Mouse (Mus musculus) thymus, adult 2 months (tissue): ENCODE data around the gene Cdc42ep4. TPM values are rescaled to one million over a fixed set of nuclear protein-coding genes. Genes with fewer than 3 reads are reported as not detected.

Source experiments
- DNase-seq: peaks from one replicate; pipeline ENCODE4 v3.0.0; 2021
- H3K27ac ChIP-seq: fragments of 200-500 bp; 2 replicates; pipeline ENCODE4 v1.5.1; 2012; ENCODE audit warnings: low read length, control low read depth; ENCODE audit not compliant: control insufficient read depth, insufficient read depth
- H3K27me3 ChIP-seq: fragments of 200-500 bp; 2 replicates; pipeline ENCODE4 v1.6.1; 2012; ENCODE audit warnings: mild to moderate bottlenecking, low read length, moderate library complexity, mixed read lengths; ENCODE audit not compliant: control insufficient read depth, insufficient read depth
- H3K36me3 ChIP-seq: fragments of 200-500 bp; 2 replicates; pipeline ENCODE4 v1.6.1; 2012; ENCODE audit warnings: mild to moderate bottlenecking, low read length, moderate library complexity; ENCODE audit not compliant: control insufficient read depth, insufficient read depth
- H3K4me1 ChIP-seq: fragments of 200-500 bp; replicated peaks from 2 replicates; pipeline ENCODE4 v1.6.1; 2012; ENCODE audit warnings: low read length; ENCODE audit not compliant: control insufficient read depth, insufficient read depth
- H3K4me3 ChIP-seq: fragments of 200-500 bp; 2 replicates; pipeline ENCODE4 v1.5.1; 2012; ENCODE audit warnings: mild to moderate bottlenecking, low read length, control low read depth, moderate library complexity; ENCODE audit not compliant: control insufficient read depth, insufficient read depth
- CTCF ChIP-seq: fragments of 200-500 bp; IDR thresholded peaks from 2 replicates; pipeline ENCODE4 v1.5.1; 2012; ENCODE audit warnings: mild to moderate bottlenecking, control low read depth, low read length, moderate library complexity, borderline replicate concordance; ENCODE audit not compliant: control insufficient read depth, poor library complexity, insufficient read depth; ENCODE audit errors: extremely low read depth
- POLR2A ChIP-seq: fragments of 200-500 bp; IDR thresholded peaks from 2 replicates; pipeline ENCODE4 v1.6.1; 2012; ENCODE audit warnings: mild to moderate bottlenecking, low read length, control low read depth, moderate library complexity; ENCODE audit not compliant: control insufficient read depth, poor library complexity, insufficient read depth; ENCODE audit errors: extremely low read depth
- WGBS: fragments of 180-500 bp; shearing (Covaris S2); methylation state at CpG from one replicate; pipeline ENCODE4 v1.1.7; 2018; 5-methylcytosine and 5-hydroxymethylcytosine counted together
- polyA plus RNA-seq: library from polyadenylated mRNA; depleted of rRNA; stranded (reverse); fragments of >200 nt; gene quantifications from 2 replicates; pipeline ENCODE4 v1.2.3, GENCODE M21; 2012

Cdc42ep4 gene
- polyA plus RNA-seq, 1 experiment = 28.7 TPM

GRCm38 (mm10) chr11:113708629-113709213, 43.0 kb downstream of the Cdc42ep4 start:
- 96% methylated on average over 19 of the region's 19 CpGs for WGBS
- H3K4me1 ChIP-seq = peaks cover 22% of the 10 kb centered on the region
- no peak overlapping the region for H3K4me3 ChIP-seq
- no peak overlapping the region for H3K27ac ChIP-seq
- no peaks in the 10 kb centered on the region for H3K27me3 ChIP-seq
- no peak for DNase-seq
- H3K36me3 ChIP-seq = no peaks in the 10 kb centered on the region
- TF ChIP-seq CTCF (no peak), POLR2A (no peak)

- H3K4me3 ChIP-seq = no peak overlapping the region
- H3K4me1 ChIP-seq = peaks cover 22% of the 10 kb centered on the region
- no peaks in the 10 kb centered on the region for H3K36me3 ChIP-seq
- WGBS = 86% methylated on average over 15 of the region's 15 CpGs
- H3K27me3 ChIP-seq = no peaks in the 10 kb centered on the region
- no peak overlapping the region for H3K27ac ChIP-seq
- TF ChIP-seq POLR2A = no peak
- TF ChIP-seq CTCF = no peak
- no peak for DNase-seq
These were observed 45.6 kb downstream of the Cdc42ep4 start for GRCm38 (mm10) chr11:113705966-113706652.

GRCm38 (mm10) chr11:113703758-113704157, 47.9 kb downstream of the Cdc42ep4 start:
- DNase-seq = peak; percentile 77
- Histone ChIP-seq H3K36me3 (no peaks in the 10 kb centered on the region), H3K27me3 (no peaks in the 10 kb centered on the region), H3K4me1 (no peaks in the 10 kb centered on the region), H3K27ac (no peak overlapping the region), H3K4me3 (no peak overlapping the region)
- WGBS = 38% methylated on average over 5 of the region's 5 CpGs
- TF ChIP-seq POLR2A = no peak
- TF ChIP-seq CTCF = peak; percentile 86; the same call in 1 of the 2 replicates

GRCm38 (mm10) chr11:113699643-113700042, 52.0 kb downstream of the Cdc42ep4 start:
- no peak for DNase-seq
- Histone ChIP-seq H3K4me3 (no peak overlapping the region), H3K4me1 (no peaks in the 10 kb centered on the region), H3K27me3 (no peaks in the 10 kb centered on the region), H3K27ac (no peak overlapping the region), H3K36me3 (no peaks in the 10 kb centered on the region)
- TF ChIP-seq POLR2A (no peak), CTCF (no peak)
- WGBS = 91% methylated on average over 7 of the region's 7 CpGs

GRCm38 (mm10) chr11:113698013-113698545, 53.6 kb downstream of the Cdc42ep4 start:
- 96% methylated on average over 12 of the region's 12 CpGs for WGBS
- TF ChIP-seq POLR2A (no peak), CTCF (no peak)
- no peak overlapping the region for H3K27ac ChIP-seq
- no peak for DNase-seq
- no peaks in the 10 kb centered on the region for H3K4me1 ChIP-seq
- no peak overlapping the region for H3K4me3 ChIP-seq
- no peaks in the 10 kb centered on the region for H3K27me3 ChIP-seq
- H3K36me3 ChIP-seq = no peaks in the 10 kb centered on the region; the same call in 1 of the 2 replicates

- H3K27me3 ChIP-seq = no peaks in the 10 kb centered on the region
- no peaks in the 10 kb centered on the region for H3K4me1 ChIP-seq
- no peak overlapping the region for H3K4me3 ChIP-seq
- H3K36me3 ChIP-seq = no peaks in the 10 kb centered on the region; the same call in 1 of the 2 replicates
- DNase-seq = no peak
- 90% methylated on average over 5 of the region's 5 CpGs for WGBS
- no peak for TF ChIP-seq CTCF
- no peak for TF ChIP-seq POLR2A
- H3K27ac ChIP-seq = no peak overlapping the region
These were observed 54.1 kb downstream of the Cdc42ep4 start for GRCm38 (mm10) chr11:113697571-113697970.

GRCm38 (mm10) chr11:113691851-113692250, 59.8 kb downstream of the Cdc42ep4 start:
- no peak overlapping the region for H3K4me3 ChIP-seq
- no peak for TF ChIP-seq CTCF
- no peak for TF ChIP-seq POLR2A
- H3K27ac ChIP-seq = no peak overlapping the region
- 80% methylated on average over 3 of the region's 3 CpGs for WGBS
- peaks cover 7% of the 10 kb centered on the region for H3K36me3 ChIP-seq
- no peaks in the 10 kb centered on the region for H3K27me3 ChIP-seq
- DNase-seq = no peak
- no peaks in the 10 kb centered on the region for H3K4me1 ChIP-seq
